Mouse (Mus musculus): ENCODE measurements around the gene Hrc.

DNA sequence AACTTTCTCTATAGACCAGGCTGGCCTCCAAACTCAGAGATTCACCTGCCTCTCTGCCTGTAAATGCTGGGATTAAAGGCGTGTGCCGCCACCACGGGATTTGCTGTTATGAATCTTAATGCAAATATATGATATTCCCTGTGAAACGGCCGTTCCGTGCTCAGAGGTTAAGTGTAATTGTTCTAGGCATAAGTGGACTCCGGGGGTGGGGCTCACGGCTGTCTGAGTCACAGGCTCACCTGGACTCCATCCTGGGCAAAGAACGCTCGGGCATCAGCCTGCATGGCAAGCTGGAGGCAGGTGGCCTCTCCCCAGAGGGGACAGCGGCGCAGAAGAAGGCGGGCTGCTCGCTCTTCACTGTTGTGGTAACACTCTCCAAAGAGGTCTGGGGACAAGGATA, 18.6 kb upstream of the Hrc start:
- TF ChIP-seq POLR2A (IDR thresholded peaks at IDR 0.05; ENCODE audit: low read depth, low read length) (no peak), CTCF (IDR thresholded peaks at IDR 0.05; ENCODE audit: borderline replicate concordance, insufficient read depth, low read length) (no peak)

Data from embryonic fibroblast, embryonic 13.5 days (primary cell).